Mouse (Mus musculus): ENCODE measurements around the gene Usp16. TPM values are rescaled to one million over a fixed set of nuclear protein-coding genes. Genes with fewer than 3 reads are reported as not detected.

Usp16 gene
- total and polyA plus RNA-seq, 2 experiments from 2014 or later, result 40.8 to 220 TPM

DNA sequence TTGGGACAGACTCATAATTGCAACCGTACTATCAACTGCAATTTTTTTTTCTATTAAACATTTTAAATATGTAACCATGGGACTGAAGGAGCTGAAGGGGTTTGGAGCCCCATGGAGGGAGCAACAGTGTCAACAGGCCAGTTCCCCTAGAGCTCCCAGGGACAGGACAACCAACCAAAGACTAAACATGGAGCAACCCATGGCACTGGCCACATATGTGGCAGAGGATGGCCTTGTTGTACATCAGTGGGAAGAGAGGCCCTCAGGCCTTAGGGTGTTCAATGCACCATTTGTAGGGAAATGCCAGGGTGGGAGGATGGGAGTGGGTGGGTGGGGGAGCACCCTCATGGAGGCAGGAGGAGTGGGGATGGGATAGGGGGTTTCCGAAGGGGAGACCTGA lies 42.2 kb downstream of the Usp16 start:
- H3K4me3 ChIP-seq (ENCODE audit: low read depth, low read length), result no peak overlapping the region
- H3K4me1 ChIP-seq (ENCODE audit: control insufficient read depth, insufficient read depth), result peaks cover 27% of the 10 kb centered on the region
- TF ChIP-seq EP300 (IDR thresholded peaks at IDR 0.05; ENCODE audit: low read depth), result no peak
- TF ChIP-seq CTCF (IDR thresholded peaks at IDR 0.05; ENCODE audit: low read depth), result no peak
- no peak overlapping the region for H3K27ac ChIP-seq (ENCODE audit: low read depth)
- no peaks in the 10 kb centered on the region for H3K9me3 ChIP-seq (replicated peaks; ENCODE audit: control insufficient read depth, low read length)
- H3K9ac ChIP-seq (replicated peaks; ENCODE audit: low read depth, low read length), result 0 out of 2 replicates have a peak overlapping the region, but pooled peaks have one; percentile 96
- H3K4me2 ChIP-seq (ENCODE audit: low read depth, low read length), result peak overlapping the region; percentile 81; the same call in 1 of the 2 replicates
- no peaks in the 10 kb centered on the region for H3K27me3 ChIP-seq (ENCODE audit: control insufficient read depth, insufficient read depth, low read length)
- no peak for DNase-seq (ENCODE audit: low spot score)
- H3K36me3 ChIP-seq (replicated peaks; ENCODE audit: control insufficient read depth, insufficient read depth, low read length), result peaks cover 19% of the 10 kb centered on the region
- ATAC-seq (ENCODE audit: insufficient read depth, low read depth), result no peak
- 89% methylated on average over 2 of the region's 2 CpGs for WGBS

DNA sequence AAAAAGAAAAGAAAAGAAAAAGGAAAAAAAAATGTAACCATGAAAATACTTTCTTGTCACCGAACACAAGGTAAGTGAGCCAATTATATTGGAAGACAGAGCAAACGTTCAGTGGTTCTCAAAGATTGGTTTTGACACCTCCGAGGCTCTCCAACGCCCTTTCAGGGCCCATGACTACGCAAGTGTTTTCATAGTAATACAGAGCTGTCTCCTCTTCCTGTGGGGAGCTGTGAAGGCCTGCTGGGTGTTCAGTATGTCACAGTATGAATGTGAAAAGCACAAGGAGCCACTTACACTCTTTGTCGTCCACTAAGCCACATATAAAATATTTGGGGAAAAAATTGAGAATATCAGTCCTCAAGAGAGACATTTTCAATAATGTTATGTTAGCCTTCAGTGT lies 42.7 kb downstream of the Usp16 start:
- Histone ChIP-seq H3K4me2 (ENCODE audit: low read depth, low read length) (no peak overlapping the region), H3K36me3 (replicated peaks; ENCODE audit: control insufficient read depth, insufficient read depth, low read length) (peaks cover 14% of the 10 kb centered on the region), H3K9ac (replicated peaks; ENCODE audit: low read depth, low read length) (no peak overlapping the region), H3K9me3 (replicated peaks; ENCODE audit: control insufficient read depth, low read length) (no peaks in the 10 kb centered on the region), H3K4me3 (ENCODE audit: low read depth, low read length) (no peak overlapping the region), H3K4me1 (ENCODE audit: control insufficient read depth, insufficient read depth) (peaks cover 28% of the 10 kb centered on the region), H3K27me3 (ENCODE audit: control insufficient read depth, insufficient read depth, low read length) (no peaks in the 10 kb centered on the region), H3K27ac (ENCODE audit: low read depth) (no peak overlapping the region)
- DNase-seq (ENCODE audit: low spot score) (no peak), ATAC-seq (ENCODE audit: insufficient read depth, low read depth) (no peak)
- no peak for TF ChIP-seq EP300 (IDR thresholded peaks at IDR 0.05; ENCODE audit: low read depth)
- 87% methylated on average over 6 of the region's 6 CpGs for WGBS

DNA sequence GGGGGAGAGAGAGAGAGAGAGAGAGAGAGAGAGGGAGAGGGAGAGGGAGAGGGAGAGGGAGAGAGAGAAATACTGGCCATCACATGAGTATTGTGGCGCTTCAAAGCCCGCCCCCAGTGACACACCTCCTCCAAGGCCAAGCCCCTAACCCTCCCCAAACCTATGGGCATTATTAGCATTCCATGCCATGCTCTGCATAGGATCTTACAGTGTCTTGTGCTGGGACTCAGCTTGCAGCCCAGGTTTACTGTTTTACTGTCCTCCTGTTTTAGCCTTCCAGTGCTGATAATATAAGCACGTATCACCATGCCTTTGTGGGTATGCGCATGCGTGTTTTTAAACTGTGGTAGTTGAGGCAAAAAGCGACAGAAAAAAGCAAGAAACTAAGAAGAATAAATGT lies 45.1 kb downstream of the Usp16 start:
- no peaks in the 10 kb centered on the region for H3K9me3 ChIP-seq (replicated peaks; ENCODE audit: control insufficient read depth, low read length)
- DNase-seq (ENCODE audit: low spot score) (no peak), ATAC-seq (ENCODE audit: insufficient read depth, low read depth) (no peak)
- no peak overlapping the region for H3K4me3 ChIP-seq (ENCODE audit: low read depth, low read length)
- H3K4me1 ChIP-seq (ENCODE audit: control insufficient read depth, insufficient read depth), result peaks cover 22% of the 10 kb centered on the region
- no peak for TF ChIP-seq CTCF (IDR thresholded peaks at IDR 0.05; ENCODE audit: low read depth)
- no peak for TF ChIP-seq EP300 (IDR thresholded peaks at IDR 0.05; ENCODE audit: low read depth)
- H3K4me2 ChIP-seq (ENCODE audit: low read depth, low read length), result no peak overlapping the region
- H3K36me3 ChIP-seq (replicated peaks; ENCODE audit: control insufficient read depth, insufficient read depth, low read length), result no peaks in the 10 kb centered on the region
- 38% methylated on average over 6 of the region's 6 CpGs for WGBS
- no peaks in the 10 kb centered on the region for H3K27me3 ChIP-seq (ENCODE audit: control insufficient read depth, insufficient read depth, low read length)
- H3K9ac ChIP-seq (replicated peaks; ENCODE audit: low read depth, low read length), result no peak overlapping the region
- H3K27ac ChIP-seq (ENCODE audit: low read depth), result no peak overlapping the region

DNA sequence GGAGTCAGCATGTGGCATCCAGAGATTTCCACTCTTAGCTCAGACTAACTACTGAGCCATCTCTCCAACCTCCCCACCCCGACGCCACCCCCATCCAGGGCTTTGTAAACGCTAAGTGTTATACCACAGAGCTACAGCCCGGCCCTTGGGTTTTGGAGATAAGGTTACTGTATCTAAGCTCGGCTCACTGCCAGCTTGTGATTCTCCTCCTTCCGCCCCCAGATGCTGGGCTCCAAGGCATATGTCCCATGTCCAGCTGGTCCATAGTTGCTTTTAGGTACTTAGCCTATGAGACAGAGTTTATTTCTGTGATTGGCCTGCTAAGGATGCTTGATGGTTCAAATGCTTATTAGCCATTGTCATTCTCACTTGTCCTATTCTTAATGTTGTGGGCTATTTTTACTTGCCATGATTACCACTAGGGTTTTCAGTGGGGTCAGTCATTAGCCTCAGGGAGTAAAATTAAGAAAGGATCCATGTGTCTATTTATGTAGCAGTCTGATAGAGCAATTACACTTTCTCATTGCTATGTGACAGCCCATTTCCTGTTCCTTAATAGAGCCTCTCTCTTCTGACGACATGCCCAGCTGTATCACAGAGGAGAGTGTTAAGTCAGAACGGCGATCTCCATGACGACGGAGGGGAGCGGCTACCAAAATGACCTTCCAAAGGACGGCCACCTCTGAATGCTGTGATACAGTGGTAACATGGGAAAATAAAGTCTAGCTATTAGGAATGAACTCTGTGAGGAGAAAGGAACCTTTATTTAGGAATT lies 47.0 kb downstream of the Usp16 start:
- no peaks in the 10 kb centered on the region for H3K27me3 ChIP-seq (ENCODE audit: control insufficient read depth, insufficient read depth, low read length)
- H3K36me3 ChIP-seq (replicated peaks; ENCODE audit: control insufficient read depth, insufficient read depth, low read length), result no peaks in the 10 kb centered on the region
- peak; percentile 83 for ATAC-seq (ENCODE audit: insufficient read depth, low read depth)
- H3K4me3 ChIP-seq (ENCODE audit: low read depth, low read length), result no peak overlapping the region
- peaks cover 17% of the 10 kb centered on the region for H3K4me1 ChIP-seq (ENCODE audit: control insufficient read depth, insufficient read depth)
- peak overlapping the region; percentile 20; the same call in 1 of the 2 replicates for H3K4me2 ChIP-seq (ENCODE audit: low read depth, low read length)
- no peaks in the 10 kb centered on the region for H3K9me3 ChIP-seq (replicated peaks; ENCODE audit: control insufficient read depth, low read length)
- H3K27ac ChIP-seq (ENCODE audit: low read depth), result peak overlapping the region; percentile 47
- DNase-seq (ENCODE audit: low spot score), result peak; percentile 71
- 8% methylated on average over 13 of the region's 13 CpGs for WGBS
- H3K9ac ChIP-seq (replicated peaks; ENCODE audit: low read depth, low read length), result no peak overlapping the region
- TF ChIP-seq CTCF (IDR thresholded peaks at IDR 0.05; ENCODE audit: low read depth) (no peak), EP300 (IDR thresholded peaks at IDR 0.05; ENCODE audit: low read depth) (no peak)

DNA sequence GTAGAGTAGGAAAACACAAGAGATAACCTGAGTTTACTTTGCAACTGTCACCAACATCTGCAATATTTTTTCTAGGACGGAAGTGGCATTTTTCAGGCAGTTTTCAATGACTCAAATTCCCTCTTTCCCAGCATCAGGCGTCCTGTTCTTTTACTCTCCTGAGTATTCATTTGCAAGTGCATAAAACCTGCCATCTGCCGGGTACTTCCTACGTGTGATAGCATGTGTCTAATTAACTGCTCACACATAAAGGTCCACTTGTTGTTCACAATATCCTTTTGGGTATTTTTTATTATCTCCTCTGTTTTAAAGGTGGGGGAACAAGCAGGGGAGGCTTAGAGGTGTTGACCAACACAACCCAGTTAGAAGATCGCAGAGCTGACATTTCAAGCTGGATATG lies 57.2 kb downstream of the Usp16 start:
- Histone ChIP-seq H3K4me2 (ENCODE audit: low read depth, low read length) (no peak overlapping the region), H3K9ac (replicated peaks; ENCODE audit: low read depth, low read length) (no peak overlapping the region), H3K36me3 (replicated peaks; ENCODE audit: control insufficient read depth, insufficient read depth, low read length) (no peaks in the 10 kb centered on the region), H3K4me1 (ENCODE audit: control insufficient read depth, insufficient read depth) (no peaks in the 10 kb centered on the region), H3K4me3 (ENCODE audit: low read depth, low read length) (no peak overlapping the region), H3K9me3 (replicated peaks; ENCODE audit: control insufficient read depth, low read length) (no peaks in the 10 kb centered on the region), H3K27ac (ENCODE audit: low read depth) (no peak overlapping the region), H3K27me3 (ENCODE audit: control insufficient read depth, insufficient read depth, low read length) (no peaks in the 10 kb centered on the region)
- TF ChIP-seq CTCF (IDR thresholded peaks at IDR 0.05; ENCODE audit: low read depth), result no peak
- no peak for TF ChIP-seq EP300 (IDR thresholded peaks at IDR 0.05; ENCODE audit: low read depth)
- WGBS, result 71% methylated on average over 5 of the region's 5 CpGs
- DNase-seq (ENCODE audit: low spot score), result no peak
- no peak for ATAC-seq (ENCODE audit: insufficient read depth, low read depth)

DNA sequence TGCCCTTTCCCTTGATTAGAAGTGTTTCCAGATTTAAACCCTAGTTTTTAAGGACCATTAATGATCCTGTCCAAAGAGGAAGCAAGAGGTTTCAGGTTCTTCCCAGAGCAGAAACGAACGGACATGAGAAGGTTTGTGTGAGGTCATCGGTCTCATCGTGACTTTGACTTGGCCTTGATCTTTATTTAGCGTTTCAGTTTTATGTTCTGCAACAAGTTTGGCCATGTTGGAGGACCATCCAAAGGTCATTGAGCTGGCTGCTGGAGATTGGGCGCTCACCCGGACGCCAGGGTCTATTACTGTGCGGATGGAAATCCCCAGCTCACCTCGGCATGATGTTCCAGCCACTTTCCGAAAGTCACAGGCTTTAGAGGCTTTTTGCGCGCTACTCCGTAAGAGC lies 57.8 kb downstream of the Usp16 start:
- Histone ChIP-seq H3K9ac (replicated peaks; ENCODE audit: low read depth, low read length) (no peak overlapping the region), H3K4me1 (ENCODE audit: control insufficient read depth, insufficient read depth) (no peaks in the 10 kb centered on the region), H3K27ac (ENCODE audit: low read depth) (no peak overlapping the region), H3K4me3 (ENCODE audit: low read depth, low read length) (no peak overlapping the region), H3K4me2 (ENCODE audit: low read depth, low read length) (no peak overlapping the region), H3K36me3 (replicated peaks; ENCODE audit: control insufficient read depth, insufficient read depth, low read length) (no peaks in the 10 kb centered on the region), H3K27me3 (ENCODE audit: control insufficient read depth, insufficient read depth, low read length) (no peaks in the 10 kb centered on the region), H3K9me3 (replicated peaks; ENCODE audit: control insufficient read depth, low read length) (no peaks in the 10 kb centered on the region)
- 84% methylated on average over 14 of the region's 14 CpGs for WGBS
- DNase-seq (ENCODE audit: low spot score) (no peak), ATAC-seq (ENCODE audit: insufficient read depth, low read depth) (no peak)
- no peak for TF ChIP-seq EP300 (IDR thresholded peaks at IDR 0.05; ENCODE audit: low read depth)

All from heart, postnatal 0 days (tissue).